Mouse (Mus musculus): ENCODE measurements at regions not wholly inside any gene's neighbourhood (a gene's known extent, or its start where the extent isn't known, plus 50 kb on each side); places are given as distances from the start of the nearest gene placed in this dataset.

DNA sequence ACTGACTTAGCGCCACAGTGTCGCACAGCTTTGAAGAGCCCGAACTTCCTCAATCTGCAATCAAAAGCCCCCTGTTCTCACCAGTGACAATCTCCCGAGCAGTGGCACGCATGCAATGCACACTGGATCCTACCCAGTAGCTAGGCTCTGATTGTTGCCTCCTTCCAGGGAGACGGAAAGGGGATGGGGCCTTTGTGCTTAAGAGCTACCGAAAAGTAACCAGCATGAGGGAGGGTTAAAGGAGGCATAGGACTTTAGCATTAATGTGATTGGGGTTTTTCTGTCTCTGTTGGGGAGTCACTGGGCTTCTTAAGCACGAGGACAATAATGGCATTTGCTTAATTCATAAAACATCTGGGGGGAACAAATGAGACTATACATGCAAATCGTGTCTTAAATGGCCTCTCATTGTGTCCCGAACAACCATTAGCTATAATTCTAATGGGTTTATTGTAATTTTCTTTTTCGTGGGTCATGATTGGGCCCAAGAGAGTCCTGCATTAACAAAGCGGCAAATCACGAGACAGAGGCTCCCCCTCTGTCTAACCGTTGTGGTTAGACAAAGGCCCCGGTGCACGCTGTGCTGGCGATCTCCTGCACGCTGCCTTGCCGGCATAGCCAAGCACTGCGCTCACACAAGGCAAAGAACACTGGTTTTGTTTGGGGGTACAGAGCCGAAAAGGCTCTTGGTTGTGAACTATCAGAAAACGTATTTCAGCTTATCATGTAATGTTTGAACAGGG is 223.2 kb downstream of the Dact1 start:
- DNase-seq, result no peak

DNA sequence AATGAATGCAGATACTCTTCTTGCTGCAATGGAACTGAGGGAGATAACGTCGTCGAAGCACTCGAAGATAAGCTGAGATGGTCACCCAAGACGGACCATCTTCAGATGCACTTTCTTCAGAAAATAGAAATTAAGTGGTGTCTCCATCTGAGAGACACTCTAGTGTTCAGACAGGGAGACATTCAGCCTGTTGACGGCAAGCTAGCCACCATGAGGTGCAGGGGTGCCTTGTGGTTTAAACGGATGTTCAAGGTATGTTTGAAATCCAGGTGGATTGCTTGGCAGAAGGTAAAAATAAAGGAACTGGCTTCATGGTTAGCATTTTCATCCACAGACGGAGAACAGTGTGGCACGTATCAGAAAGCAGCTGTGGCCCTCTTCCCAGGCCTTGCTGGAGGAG is 224.0 kb downstream of the Dact1 start:
- no peak for DNase-seq

DNA sequence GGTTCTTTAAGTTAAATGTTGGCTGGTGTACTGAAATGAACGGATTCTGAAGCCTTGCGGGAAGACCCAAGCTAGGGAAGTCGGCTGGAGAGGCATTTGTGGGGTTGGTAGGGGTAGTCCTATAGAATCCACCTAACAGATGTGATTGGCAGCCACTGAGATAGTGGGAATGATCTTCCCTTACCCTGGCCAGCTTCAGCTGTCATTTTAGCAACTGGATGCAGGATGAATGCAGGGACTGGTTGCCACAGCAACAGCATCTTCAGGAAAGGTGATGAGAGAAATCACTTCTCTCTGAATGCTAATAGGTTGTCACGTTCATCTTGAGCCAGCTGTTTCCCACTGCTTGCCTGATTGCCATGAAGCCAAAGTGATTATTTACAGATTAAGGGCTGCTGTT is 224.5 kb downstream of the Dact1 start:
- no peak for DNase-seq

DNA sequence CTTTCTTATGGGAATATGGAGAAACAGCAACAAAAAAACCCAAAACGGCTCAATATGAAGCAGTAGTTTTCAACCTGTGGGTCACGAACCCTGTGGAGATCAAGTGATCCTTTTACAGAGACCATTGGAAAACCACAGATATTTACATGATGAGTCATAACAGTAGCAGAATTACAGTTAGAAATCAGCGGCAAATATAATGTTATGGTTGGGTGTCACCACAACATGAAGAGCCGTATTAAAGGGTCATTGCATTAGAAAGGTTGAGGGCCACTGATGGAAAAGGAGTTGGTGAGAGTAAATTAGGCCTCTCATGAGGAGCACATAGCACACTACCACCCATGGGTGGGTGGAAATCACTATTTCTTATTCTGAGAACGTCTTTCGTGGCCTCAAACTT is 225.6 kb downstream of the Dact1 start:
- DNase-seq, result no peak

DNA sequence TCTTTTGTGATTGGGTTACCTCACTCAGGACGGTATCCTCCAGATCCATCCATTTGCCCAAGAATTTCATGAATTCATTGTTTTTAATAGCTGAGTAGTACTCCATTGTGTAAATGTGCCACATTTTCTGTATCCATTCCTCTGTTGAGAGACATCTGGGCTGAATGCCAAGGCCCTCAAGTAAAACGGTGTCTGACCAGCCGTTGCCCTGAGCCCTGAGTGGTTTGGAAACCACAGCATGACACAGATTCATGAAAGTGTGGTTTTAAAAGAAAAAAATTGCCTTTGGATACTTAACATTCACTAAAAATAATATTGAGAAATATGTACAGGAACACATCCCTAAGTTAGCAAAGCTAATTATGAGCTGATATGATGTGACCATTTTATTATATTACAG is 226.1 kb downstream of the Dact1 start:
- peak in 1 of 2 experiments; percentile 17 for DNase-seq

DNA sequence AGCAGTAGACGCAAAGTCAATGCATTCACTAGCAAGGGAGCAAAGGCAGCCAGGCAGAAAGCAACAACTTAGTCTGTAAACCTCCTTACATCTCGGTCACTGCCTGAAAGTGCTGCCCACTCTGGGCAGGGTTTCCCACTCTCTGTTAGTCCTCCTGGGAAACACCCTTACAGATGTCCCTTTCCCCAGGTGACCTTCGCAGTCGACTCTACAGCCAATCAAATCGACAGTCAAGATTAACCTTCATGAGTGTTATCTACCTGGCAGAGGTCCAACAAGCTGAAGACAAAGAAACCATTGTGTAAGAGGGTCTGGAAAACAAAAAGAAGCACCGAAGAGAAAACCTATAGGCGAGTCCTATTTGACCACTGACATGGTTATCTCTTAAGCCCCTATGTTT is 229.0 kb downstream of the Dact1 start:
- no peak for DNase-seq

DNA sequence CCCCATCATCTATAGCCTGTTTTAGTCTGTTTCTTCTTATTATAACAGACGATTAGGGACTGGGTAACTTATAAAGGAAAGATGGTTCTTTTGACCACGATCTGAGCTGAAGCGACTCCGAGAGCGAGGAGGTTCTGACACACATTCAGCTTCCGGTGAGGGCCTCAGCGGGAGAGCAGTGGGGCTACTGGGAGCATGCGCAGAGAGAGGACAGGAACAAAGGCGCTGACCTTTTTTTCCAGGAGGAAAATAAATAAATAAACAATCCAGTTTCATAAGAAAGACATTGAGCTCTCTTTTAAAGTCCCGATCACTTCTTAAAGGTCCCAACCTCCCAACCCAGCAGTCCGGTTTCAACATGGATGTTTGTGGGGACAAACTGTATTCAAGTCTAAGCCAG is 230.6 kb downstream of the Dact1 start:
- DNase-seq, result no peak

DNA sequence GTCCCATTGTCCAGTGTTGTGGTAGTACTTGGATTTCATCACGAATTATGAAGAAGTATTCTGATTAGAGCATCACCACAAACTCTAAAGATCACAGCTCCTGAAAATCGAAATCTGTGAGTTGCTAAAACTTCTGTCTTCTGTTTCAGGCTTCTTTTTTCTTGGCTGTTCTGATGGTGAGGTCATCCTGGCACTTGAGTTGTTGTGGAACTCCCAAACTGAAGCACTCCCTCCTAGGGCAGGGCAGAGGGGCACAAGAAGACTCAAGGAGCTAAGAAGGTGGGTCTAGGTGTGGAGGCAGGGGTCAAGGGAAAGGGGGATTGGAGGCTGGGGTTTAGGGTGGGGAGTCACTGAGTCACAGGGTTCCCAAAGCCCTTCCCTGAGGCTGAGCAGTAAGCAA is 232.3 kb downstream of the Dact1 start:
- DNase-seq, result no peak

DNA sequence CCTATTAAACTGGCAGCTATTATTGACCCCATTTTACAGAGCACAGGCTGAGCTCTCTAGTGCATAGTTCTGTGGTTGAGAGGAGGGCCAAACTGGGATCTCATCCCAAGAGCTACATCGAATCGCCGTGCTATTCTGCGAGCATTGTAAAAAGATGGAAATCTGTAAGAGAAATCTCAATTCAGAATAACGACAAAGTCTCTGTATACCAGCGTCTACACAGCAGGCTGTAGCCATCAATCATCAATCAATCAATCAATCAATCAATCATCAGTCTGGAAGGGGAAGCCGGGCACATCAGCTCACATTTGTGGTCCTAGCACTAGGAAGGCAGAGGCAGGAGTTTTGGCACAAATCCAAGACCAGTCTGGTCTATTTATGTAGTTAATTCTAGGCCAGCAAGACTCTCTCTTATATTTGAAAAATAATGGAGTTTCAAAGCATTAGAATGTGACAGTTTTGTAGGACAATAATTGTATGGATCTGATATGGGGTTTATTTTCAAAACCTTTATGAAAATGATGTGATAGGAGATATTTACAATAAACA is 234.0 kb downstream of the Dact1 start:
- DNase-seq, result no peak

DNA sequence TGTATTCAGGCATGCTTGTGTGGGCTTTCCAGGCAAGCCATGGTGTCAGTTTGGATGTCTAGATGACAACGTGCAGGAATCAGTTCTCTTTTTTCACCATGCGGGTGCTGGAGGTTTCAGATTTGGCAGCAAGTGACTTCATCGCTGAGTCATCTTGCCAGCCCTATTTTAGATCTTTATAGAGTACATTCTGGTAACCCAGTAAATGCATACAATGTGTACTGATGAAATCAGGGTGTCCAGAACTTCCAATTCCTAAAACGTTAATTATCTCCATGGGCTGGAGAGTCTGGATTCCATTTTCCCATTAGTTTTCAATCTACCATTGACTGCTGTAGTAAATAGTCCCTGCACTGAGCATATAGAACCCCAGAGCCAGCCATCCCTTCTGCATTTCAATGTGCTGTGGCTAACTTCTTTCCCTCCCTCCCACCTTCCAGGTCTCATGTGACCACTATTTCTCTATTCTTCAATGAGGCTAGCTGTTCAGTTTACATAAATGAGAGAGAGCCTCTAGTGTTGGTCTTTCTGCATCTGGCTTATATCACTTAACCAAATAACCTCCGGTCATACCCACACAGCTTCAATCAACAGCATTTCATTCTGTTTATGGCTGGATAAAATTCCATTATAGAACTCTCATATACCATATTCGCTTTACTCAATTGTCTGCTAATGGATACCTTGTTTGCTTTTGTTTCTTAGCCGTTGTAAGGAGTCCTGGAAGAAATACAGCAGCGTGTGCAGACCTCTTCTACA is 234.9 kb downstream of the Dact1 start:
- peak; percentile 22 to 27 for DNase-seq

DNA sequence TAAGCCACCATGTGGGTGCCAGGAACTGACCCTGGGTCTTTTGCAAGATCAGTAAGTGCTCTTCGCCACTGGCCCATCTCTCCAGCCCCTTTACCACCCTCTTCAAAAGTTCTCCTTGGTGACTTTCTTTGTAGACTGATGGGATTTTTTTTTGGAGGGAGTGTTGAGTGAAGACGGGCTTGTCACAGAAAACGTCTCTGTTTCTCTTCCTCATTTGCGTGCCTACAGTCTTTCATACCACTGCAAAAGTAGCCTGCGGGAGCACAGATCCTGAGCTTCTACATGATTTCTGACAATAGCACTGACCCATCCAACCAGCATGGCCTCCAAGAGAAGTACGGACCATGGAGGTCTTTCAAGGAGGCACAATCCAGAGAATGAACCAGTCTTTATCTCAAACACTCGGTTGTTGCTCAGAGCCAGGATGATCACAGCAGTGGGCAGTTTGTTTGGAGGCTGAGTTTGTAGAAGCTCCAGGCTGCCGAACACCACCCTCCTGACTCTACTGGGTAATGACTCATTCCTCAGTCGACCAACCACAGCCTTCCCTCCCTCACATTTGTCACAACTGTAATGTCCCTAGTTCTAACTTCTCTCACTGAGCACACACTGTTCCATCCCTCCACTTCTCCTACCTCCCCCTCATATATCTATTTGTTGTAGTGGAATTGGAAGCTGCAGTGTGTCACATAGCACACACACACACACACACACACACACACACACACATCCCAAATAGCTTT is 237.0 kb downstream of the Dact1 start:
- DNase-seq, result no peak

DNA sequence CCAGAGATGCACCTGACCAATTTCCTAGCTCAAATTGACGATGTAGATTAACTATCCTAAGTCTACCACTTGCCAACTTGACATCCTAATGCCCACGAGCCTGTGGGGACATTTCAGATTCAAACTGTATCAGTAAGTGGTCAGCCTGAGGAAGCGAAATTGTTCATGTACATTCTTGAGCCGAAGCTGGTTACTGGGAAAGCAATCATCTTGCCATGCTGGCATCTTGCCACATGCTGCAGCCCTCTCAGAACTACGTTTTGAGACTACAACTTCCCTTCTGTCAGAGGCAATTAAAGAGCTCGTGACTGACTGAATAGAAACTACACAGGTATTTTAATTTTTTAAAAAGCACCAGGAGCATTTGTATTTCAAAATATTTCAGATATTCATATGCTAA is 239.7 kb downstream of the Dact1 start:
- DNase-seq, result no peak

DNA sequence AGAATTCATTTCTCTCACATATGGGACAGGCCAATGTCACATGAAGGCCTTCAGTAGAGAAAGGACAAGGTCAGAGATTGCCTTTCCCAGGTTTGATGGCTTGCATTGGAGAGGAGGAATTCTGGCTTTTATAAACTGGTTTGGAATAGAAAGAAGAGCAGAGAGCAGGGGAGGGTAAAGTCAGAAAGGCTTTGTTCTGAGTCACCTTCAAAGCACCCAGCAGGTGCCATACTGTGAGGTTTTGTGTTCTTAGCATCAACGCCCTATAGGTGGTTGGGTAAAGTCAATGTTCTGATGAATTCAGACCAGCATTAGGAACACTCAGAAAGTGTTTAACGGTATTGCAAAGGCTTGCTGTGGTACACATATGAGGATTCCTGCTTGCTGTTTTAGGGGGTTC is 244.5 kb downstream of the Dact1 start:
- DNase-seq, result no peak

DNA sequence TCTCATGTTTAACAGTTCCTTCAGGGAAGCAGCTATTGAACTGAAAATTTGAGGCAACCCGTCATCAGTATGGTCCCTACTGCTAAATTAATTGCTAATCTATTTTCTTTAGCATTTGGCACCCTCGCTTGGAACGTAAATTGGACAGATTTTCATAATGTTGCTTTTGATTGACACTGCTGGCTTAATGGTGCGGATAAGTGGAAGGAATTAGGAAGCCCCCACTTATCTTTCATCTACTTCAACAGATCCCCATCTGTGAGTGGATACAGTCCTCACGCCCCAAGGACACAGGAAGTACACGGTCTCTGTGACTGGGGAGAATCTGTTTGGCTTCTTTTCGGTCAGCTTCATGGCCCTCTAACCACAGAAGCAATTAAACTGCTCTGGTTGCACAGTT is 251.6 kb downstream of the Dact1 start:
- DNase-seq, result no peak

DNA sequence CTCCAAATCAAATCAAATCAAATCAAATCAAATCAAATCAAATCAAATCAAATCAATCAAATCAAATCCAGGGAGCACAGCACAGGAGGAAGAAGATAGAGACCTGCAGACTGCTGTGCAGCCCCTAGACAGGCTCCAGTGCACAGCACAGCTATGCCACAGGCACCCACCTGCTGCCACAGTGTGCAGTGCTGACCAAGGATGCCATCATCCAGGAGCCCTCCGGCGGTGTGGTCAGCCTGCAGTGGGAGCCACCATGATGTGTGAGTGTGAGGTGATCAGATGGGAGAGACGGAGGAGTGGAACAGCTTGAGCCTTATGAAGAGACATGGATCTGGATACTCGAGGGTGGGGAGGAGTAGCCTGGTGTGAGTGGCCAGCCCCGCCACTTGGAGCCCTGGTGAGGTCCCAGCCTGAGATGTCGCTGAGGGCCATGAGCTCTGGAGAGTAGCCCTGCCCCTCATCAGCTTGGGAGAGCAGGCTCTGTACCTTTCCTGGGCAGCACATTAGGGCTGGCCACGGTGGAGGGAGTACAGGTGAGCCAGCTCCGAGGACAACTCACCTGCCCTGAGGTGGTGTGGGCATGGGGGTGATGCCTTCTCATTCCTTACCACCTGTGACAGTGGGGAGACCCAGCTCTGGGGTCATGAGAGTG is 252.4 kb downstream of the Dact1 start:
- no peak for DNase-seq

DNA sequence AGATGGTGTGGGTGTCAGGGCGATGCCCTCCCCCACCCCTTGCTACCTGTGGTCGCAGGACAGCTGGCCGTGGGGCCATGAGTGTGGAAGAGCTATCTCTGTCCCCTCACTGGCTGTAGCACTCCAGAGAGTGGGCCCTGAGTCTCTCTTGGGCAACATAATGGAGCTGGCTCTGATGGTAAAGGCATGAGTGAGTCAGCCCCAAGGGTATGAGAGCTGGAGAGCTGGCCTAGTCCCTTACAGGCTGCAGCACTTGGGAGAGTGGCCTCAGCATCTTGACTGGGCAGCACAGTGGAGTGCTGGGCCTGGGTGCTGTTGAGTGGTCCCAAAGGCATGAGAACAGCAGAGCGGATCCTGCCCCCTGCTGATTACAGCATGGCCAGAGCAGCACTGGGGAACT is 253.5 kb downstream of the Dact1 start:
- no peak for DNase-seq

DNA sequence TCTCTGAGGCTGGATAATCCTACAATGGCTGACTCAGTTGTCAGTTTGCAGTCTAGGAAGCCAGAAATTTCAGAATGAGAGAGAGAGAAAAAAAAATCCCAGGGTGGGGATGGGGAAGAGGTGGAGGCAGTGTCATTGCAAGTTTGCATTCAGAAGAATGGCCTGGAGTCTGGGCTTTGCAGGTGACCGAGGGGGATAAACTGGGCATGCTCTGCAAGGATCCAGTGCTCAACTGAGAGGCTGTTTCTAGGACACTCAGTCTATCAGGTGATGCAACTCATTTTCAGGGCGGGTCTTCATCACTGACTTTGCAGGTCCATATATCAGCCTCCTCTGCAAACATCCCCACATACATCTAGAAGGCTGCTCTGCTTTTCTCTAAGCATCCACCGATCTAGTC is 256.7 kb downstream of the Dact1 start:
- DNase-seq, result no peak

DNA sequence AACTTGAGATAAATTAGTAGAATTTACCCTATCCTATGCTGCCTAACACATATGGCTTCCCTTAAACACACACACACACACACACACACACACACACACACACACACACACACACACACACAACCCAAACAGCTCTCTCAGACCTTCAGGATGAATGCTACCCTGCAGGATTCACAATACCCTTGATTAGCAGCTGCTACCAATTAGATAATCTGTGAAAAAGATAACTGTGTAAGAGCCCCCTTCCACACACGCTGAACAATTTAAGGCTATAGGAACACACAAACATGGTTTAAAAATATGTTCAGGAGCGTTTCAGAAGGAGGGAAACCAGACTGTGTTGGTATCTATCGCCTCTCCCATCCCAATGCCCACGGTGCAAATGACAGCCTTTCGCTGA is 258.6 kb downstream of the Dact1 start:
- no peak for DNase-seq

DNA sequence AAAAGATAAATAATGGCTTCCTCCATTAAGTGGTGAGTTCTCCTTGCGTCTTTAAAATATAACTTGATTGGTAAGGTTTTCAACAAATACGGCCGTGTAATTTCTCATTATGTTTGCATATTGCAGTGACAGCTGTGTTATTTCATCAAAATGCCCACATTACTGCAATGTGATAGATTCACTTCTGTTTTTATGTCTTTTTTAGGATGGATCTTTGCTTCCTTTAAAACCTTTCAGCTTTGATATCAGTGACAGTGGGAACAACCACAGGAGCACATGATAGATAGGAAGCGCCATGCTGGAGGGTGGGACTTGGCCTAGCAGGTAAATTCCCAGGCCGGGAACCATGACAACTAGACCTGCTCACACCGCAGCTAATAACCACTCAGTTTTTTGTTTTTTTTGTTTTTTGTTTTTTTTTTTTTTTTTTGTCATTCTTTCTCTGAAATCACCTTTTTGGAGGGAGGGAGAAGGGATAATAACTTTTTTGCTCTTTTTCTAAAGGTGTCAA is 259.3 kb downstream of the Dact1 start:
- DNase-seq, result no peak

DNA sequence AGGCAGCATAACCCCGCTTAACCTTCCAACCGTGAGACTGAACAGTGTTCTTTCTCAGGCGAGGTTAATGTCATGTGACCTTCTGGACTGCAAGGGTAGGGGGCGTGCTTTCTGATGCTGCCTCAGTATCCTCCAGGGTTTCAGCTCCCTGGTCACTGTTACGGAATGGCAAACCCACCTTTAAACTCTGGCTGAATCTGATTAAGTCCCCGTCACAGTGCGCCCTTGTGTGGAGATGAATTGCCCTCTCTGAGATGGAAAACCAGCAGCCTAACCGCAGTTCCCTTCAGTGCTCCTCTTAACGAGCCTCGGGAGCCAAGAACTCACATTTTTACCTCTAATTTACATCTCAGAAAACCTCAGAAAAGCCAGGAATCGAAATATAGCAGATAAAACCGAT is 260.0 kb downstream of the Dact1 start:
- DNase-seq, result no peak

DNA sequence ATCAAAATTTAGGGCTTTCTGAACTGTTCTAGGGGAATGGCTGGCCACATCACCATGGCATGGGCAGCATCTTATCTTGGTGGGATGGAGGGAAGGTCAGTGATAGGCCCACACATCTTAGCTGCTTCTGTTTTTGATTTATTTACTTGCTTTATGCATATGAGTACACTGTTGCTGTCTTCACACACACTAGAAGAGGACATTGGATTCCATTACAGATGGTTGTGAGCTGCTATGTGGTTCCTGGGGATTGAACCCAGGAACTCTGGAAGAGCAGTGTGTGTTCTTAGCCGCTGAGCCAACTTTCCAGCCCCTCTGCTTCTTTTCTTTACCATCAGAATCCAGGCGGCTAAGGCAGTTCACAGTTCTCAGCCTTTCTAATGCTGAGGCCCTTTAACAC is 260.4 kb downstream of the Dact1 start:
- DNase-seq, result no peak

DNA sequence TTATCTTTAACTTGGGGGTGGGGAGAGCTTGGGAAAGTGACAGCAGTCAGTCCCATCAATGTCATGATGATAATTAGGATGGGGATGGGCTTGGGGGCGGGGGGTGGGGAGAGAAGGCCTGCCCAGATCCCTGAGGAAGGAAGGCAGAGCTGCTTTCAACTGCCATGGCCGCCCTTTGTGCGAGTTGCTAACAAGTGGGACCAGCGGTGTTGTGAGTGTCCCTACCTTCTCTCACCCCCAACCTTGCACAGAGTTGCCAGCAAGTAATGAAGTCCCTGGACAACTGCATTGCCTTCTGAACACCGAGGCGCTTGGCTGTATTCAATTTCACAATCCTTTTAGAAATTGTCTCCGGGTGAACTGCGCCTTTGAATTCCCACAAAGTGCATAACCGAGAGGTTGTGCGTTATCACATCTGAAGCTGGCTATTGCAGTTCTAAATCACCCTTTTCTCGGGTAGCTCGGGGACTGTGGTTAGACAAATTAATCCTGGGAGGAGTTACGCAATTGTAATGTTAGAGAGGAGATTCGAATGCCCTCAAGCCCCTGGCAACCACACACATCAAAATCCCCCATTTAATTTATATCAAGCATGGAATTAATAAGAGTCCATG is 257.9 kb upstream of the Daam1 start:
- no peak for DNase-seq

All from adrenal gland, postnatal 36 days (tissue).